Mouse (Mus musculus): ENCODE measurements around the gene 4930412O13Rik. TPM values are rescaled to one million over a fixed set of nuclear protein-coding genes. Genes with fewer than 3 reads are reported as not detected.

The 4930412O13Rik gene
- polyA plus RNA-seq, 1 experiment from 2014 or later, result 0.15 TPM

DNA sequence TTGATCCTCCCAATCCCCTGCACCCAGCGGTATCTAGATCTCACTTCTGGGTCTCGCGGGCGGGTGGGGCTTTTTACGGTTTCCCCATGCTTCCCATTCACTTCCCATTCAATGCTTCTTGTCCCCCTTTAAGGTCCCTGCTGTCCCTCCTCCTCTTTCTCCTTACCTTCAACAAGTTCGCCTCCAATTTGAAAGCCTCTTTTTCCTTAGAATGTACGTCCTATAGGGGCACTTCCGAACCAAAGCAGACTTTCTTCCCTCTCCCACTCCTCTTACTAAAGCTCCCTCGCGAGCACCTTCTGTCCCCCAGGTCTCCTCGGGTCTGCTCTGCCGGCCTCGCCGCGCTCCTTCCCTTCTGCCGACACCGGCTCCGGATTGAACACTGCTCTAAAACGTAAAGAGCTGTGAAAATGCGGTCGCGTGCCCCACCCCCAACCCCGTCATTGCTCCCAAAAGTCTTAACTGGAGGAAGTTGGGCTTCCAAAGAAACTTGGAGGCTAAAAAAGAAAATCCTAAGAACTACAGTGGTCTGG lies 8.7 kb downstream of the 4930412O13Rik start, which contains the start of gene Gata3:
TSS of gene Gata3 (minus strand) at position 384 of the 533 bp plus-strand sequence.
- WGBS, result under 1% methylated on average over 23 of the region's 23 CpGs
- Histone ChIP-seq H3K4me1 (ENCODE audit: control insufficient read depth, insufficient read depth, low read length) (0 out of 2 replicates have a peak, but pooled peaks cover 4% of the 10 kb centered on the region), H3K4me2 (ENCODE audit: low read depth, severe bottlenecking) (peak within 1 kb of the TSS; percentile 11; the same call in 1 of the 2 replicates), H3K27ac (replicated peaks; ENCODE audit: low read depth, low read length) (no peak within 1 kb of the TSS), H3K36me3 (ENCODE audit: control insufficient read depth, insufficient read depth, low read length) (no peaks in the 10 kb centered on the region), H3K9ac (ENCODE audit: low read length) (no peak within 1 kb of the TSS), H3K9me3 (ENCODE audit: control insufficient read depth, low read length) (no peaks in the 10 kb centered on the region), H3K4me3 (ENCODE audit: low read depth, low read length) (peak within 1 kb of the TSS; percentile 12; the same call in 1 of the 2 replicates), H3K27me3 (ENCODE audit: control insufficient read depth, insufficient read depth, low read length) (peaks cover 87% of the 10 kb centered on the region)
- ATAC-seq (ENCODE audit: insufficient number of reproducible peaks, low FRiP score, low TSS enrichment, low read depth) (no peak), DNase-seq (ENCODE audit: low spot score) (peak; percentile 55)

DNA sequence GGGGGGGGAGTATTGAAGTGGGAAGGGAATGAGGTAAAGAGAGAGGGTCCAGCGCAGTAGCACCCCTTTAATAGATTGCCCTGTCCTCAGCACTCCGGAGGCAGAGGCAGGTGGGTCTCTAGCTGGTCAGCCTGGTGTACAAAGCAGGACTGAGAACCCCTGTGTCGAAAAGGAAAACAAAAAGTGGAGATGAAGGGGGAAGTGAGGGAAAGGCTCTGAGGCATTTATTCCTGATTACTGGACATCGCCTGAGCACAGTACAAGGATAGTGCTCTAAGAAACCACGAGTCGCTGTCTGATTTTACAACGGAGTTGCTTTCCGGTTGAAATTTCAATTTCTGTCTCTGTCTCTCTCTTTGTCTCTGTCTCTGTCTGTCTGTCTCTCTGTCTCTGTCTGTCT lies 9.2 kb downstream of the 4930412O13Rik start:
- DNase-seq (ENCODE audit: low spot score) (no peak), ATAC-seq (ENCODE audit: insufficient number of reproducible peaks, low FRiP score, low TSS enrichment, low read depth) (no peak)
- no peak overlapping the region for H3K9ac ChIP-seq (ENCODE audit: low read length)
- peaks cover 87% of the 10 kb centered on the region for H3K27me3 ChIP-seq (ENCODE audit: control insufficient read depth, insufficient read depth, low read length)
- H3K4me2 ChIP-seq (ENCODE audit: low read depth, severe bottlenecking), result no peak overlapping the region
- H3K9me3 ChIP-seq (ENCODE audit: control insufficient read depth, low read length), result no peaks in the 10 kb centered on the region
- H3K4me3 ChIP-seq (ENCODE audit: low read depth, low read length), result no peak overlapping the region
- no peak overlapping the region for H3K27ac ChIP-seq (replicated peaks; ENCODE audit: low read depth, low read length)
- H3K4me1 ChIP-seq (ENCODE audit: control insufficient read depth, insufficient read depth, low read length), result 0 out of 2 replicates have a peak, but pooled peaks cover 4% of the 10 kb centered on the region
- WGBS, result 9% methylated on average over 8 of the region's 8 CpGs
- no peaks in the 10 kb centered on the region for H3K36me3 ChIP-seq (ENCODE audit: control insufficient read depth, insufficient read depth, low read length)

DNA sequence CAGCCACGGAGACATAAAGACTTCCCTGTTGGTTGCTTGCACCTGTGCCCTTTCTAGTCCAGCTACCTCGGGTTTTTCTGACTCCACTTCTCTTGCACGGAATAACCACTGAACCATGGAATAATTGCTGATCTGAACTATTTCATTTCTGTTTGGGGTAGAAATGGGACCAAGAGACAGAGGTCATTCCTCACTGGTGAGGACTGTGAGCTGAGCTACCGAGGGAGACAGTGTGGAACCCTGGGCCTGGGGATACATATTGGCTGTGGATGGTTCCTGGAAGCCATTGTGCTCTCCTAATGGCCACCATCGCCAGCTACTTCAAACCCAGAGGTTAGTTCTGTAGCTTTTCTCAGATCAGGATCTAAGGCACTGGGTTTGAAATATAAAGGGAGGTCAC lies 9.9 kb downstream of the 4930412O13Rik start:
- no peaks in the 10 kb centered on the region for H3K9me3 ChIP-seq (ENCODE audit: control insufficient read depth, low read length)
- no peak for ATAC-seq (ENCODE audit: insufficient number of reproducible peaks, low FRiP score, low TSS enrichment, low read depth)
- no peak overlapping the region for H3K27ac ChIP-seq (replicated peaks; ENCODE audit: low read depth, low read length)
- H3K4me1 ChIP-seq (ENCODE audit: control insufficient read depth, insufficient read depth, low read length), result 0 out of 2 replicates have a peak, but pooled peaks cover 4% of the 10 kb centered on the region
- no peak overlapping the region for H3K4me2 ChIP-seq (ENCODE audit: low read depth, severe bottlenecking)
- H3K36me3 ChIP-seq (ENCODE audit: control insufficient read depth, insufficient read depth, low read length), result no peaks in the 10 kb centered on the region
- no peak for DNase-seq (ENCODE audit: low spot score)
- H3K4me3 ChIP-seq (ENCODE audit: low read depth, low read length), result no peak overlapping the region
- no peak overlapping the region for H3K9ac ChIP-seq (ENCODE audit: low read length)
- peaks cover 87% of the 10 kb centered on the region for H3K27me3 ChIP-seq (ENCODE audit: control insufficient read depth, insufficient read depth, low read length)
- 5% methylated on average over 5 of the region's 5 CpGs for WGBS

DNA sequence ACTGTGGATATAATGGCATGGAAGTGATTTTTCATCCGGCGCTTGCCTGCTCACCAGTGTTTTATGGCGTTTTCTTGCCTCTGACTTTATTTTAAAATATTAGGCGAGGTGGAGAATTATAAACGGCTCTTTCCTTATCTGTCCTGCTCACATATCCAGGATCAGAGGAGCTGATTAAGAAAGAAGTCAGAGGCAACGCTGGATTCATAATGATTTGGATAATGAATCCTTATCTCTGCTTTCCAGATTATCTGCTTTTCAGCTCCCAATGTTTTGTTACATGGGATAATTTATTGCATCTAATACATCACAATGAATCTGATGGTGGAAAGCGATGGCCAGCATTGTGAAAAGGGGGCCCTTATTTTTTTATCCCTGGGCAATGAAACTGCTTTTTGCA lies 11.5 kb downstream of the 4930412O13Rik start:
- Histone ChIP-seq H3K27ac (replicated peaks; ENCODE audit: low read depth, low read length) (no peak overlapping the region), H3K4me3 (ENCODE audit: low read depth, low read length) (no peak overlapping the region), H3K4me1 (ENCODE audit: control insufficient read depth, insufficient read depth, low read length) (0 out of 2 replicates have a peak, but pooled peaks cover 4% of the 10 kb centered on the region), H3K27me3 (ENCODE audit: control insufficient read depth, insufficient read depth, low read length) (peaks cover 86% of the 10 kb centered on the region), H3K9ac (ENCODE audit: low read length) (no peak overlapping the region), H3K4me2 (ENCODE audit: low read depth, severe bottlenecking) (no peak overlapping the region), H3K9me3 (ENCODE audit: control insufficient read depth, low read length) (no peaks in the 10 kb centered on the region), H3K36me3 (ENCODE audit: control insufficient read depth, insufficient read depth, low read length) (no peaks in the 10 kb centered on the region)
- ATAC-seq (ENCODE audit: insufficient number of reproducible peaks, low FRiP score, low TSS enrichment, low read depth), result no peak
- under 1% methylated on average over 7 of the region's 7 CpGs for WGBS
- no peak for DNase-seq (ENCODE audit: low spot score)

DNA sequence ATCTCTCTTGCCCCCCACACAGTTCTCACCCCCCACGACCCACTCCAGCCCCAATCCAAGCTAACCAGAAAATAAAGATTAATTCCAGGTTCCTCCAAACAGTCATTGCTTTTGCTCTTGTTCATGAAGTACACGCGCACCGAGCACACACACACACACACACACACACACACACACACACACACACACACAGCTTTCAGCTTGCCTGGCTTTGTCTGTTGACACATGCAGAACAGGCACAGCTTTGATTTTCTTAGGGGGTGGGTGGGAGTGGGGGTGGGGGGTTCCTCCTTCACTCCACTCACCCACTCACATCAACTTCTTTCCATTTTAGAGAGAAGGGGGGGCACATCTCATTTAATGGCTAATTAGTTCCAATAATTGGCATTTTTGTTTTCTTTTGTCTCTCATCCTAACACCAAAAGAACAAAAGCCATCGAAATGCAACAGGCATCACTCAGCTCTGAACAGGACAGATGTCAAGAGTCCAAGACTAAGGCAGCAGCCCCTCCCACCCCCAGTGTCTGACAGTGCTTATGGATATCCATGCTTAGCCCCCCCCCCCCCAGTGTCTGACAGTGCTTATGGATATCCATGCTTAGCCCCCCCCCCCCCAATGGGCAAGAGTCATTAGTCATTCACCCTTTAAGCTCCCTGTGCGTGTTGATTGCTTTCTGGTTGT lies 12.4 kb downstream of the 4930412O13Rik start:
- H3K36me3 ChIP-seq (ENCODE audit: control insufficient read depth, insufficient read depth, low read length), result no peaks in the 10 kb centered on the region
- ATAC-seq (ENCODE audit: insufficient number of reproducible peaks, low FRiP score, low TSS enrichment, low read depth) (no peak), DNase-seq (ENCODE audit: low spot score) (no peak)
- no peak overlapping the region for H3K4me3 ChIP-seq (ENCODE audit: low read depth, low read length)
- H3K4me2 ChIP-seq (ENCODE audit: low read depth, severe bottlenecking), result no peak overlapping the region
- 3% methylated on average over 6 of the region's 6 CpGs for WGBS
- H3K4me1 ChIP-seq (ENCODE audit: control insufficient read depth, insufficient read depth, low read length), result 0 out of 2 replicates have a peak, but pooled peaks cover 4% of the 10 kb centered on the region
- peaks cover 88% of the 10 kb centered on the region for H3K27me3 ChIP-seq (ENCODE audit: control insufficient read depth, insufficient read depth, low read length)
- no peaks in the 10 kb centered on the region for H3K9me3 ChIP-seq (ENCODE audit: control insufficient read depth, low read length)
- H3K27ac ChIP-seq (replicated peaks; ENCODE audit: low read depth, low read length), result no peak overlapping the region
- H3K9ac ChIP-seq (ENCODE audit: low read length), result no peak overlapping the region

DNA sequence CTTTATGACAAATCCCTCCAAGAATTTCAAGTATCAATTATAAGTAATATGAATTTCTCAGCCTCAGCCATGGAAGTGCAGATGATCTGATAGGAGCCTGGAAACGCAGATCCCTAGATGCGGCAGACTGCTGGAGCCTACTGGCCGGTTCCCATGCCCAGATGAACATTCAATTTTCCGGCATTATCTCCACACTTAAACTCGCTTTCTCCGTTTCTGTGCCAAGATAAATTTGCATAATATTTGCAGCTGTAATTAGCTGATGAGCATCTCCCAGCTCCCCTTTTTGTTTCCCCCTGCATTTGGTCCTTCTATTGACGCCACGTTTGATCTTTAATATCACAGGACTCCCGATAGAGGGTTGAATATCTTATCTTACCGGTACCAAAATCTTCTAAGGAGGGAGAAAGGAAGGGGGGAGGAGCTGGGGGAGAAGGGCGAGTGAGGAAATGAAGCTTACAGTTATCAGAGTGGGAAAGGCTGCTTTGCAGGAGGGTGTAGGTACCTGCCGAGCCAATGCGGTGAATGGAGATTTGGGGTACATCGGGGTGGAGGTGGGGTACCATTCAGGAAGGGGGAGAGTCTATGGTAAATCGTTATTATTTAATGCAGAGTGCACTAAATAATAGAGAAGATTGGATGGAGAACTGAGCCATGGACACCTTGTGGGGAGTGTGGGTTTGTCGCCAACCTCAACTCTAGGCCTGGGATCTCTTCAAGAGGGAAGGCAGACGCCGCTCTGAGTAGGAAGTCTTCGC lies 14.0 kb downstream of the 4930412O13Rik start:
- H3K9ac ChIP-seq (ENCODE audit: low read length), result no peak overlapping the region
- no peaks in the 10 kb centered on the region for H3K9me3 ChIP-seq (ENCODE audit: control insufficient read depth, low read length)
- peaks cover 80% of the 10 kb centered on the region for H3K27me3 ChIP-seq (ENCODE audit: control insufficient read depth, insufficient read depth, low read length)
- H3K4me1 ChIP-seq (ENCODE audit: control insufficient read depth, insufficient read depth, low read length), result no peaks in the 10 kb centered on the region
- H3K4me2 ChIP-seq (ENCODE audit: low read depth, severe bottlenecking), result no peak overlapping the region
- WGBS, result under 1% methylated on average over 19 of the region's 19 CpGs
- H3K27ac ChIP-seq (replicated peaks; ENCODE audit: low read depth, low read length), result no peak overlapping the region
- DNase-seq (ENCODE audit: low spot score) (no peak), ATAC-seq (ENCODE audit: insufficient number of reproducible peaks, low FRiP score, low TSS enrichment, low read depth) (no peak)
- no peak overlapping the region for H3K4me3 ChIP-seq (ENCODE audit: low read depth, low read length)
- no peaks in the 10 kb centered on the region for H3K36me3 ChIP-seq (ENCODE audit: control insufficient read depth, insufficient read depth, low read length)

DNA sequence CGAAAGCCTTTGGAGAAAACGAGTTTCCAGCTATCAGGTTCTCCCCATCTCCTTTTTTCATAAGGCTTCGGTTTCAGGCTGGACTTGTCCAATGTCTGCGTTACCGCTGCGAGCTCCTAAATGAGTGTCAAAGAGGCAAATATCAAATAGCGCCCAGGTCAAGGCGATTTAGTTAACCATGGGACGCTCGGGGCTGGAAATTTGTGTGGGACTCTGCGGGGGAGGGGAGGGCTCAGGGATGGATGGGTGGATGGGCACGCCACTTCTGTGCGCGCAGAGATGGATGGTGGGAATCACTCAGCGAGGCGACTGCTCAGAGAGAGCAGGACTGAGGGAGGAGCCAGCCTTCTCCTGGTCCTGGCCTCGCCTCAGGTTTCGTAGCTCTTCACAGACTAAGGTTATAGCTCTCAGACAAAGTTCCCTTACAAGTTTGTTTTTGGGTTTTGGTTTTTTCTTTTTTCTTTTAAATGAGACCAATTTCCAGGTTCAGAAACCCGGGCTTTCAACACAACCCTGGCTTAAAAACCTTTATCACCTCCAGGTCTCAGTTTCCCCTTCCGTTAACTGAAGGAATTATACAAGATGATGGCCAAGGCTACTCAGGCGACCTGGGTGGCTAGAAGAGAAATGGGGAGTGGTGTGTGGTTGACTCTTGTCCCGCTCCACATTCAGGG lies 15.2 kb downstream of the 4930412O13Rik start:
- H3K4me3 ChIP-seq (ENCODE audit: low read depth, low read length), result no peak overlapping the region
- ATAC-seq (ENCODE audit: insufficient number of reproducible peaks, low FRiP score, low TSS enrichment, low read depth) (no peak), DNase-seq (ENCODE audit: low spot score) (peak; percentile 50)
- H3K4me2 ChIP-seq (ENCODE audit: low read depth, severe bottlenecking), result peak overlapping the region; percentile 15
- H3K4me1 ChIP-seq (ENCODE audit: control insufficient read depth, insufficient read depth, low read length), result no peaks in the 10 kb centered on the region
- H3K27me3 ChIP-seq (ENCODE audit: control insufficient read depth, insufficient read depth, low read length), result peaks cover 67% of the 10 kb centered on the region
- H3K36me3 ChIP-seq (ENCODE audit: control insufficient read depth, insufficient read depth, low read length), result no peaks in the 10 kb centered on the region
- under 1% methylated on average over 22 of the region's 22 CpGs for WGBS
- H3K27ac ChIP-seq (replicated peaks; ENCODE audit: low read depth, low read length), result no peak overlapping the region
- H3K9ac ChIP-seq (ENCODE audit: low read length), result no peak overlapping the region
- H3K9me3 ChIP-seq (ENCODE audit: control insufficient read depth, low read length), result no peaks in the 10 kb centered on the region

DNA sequence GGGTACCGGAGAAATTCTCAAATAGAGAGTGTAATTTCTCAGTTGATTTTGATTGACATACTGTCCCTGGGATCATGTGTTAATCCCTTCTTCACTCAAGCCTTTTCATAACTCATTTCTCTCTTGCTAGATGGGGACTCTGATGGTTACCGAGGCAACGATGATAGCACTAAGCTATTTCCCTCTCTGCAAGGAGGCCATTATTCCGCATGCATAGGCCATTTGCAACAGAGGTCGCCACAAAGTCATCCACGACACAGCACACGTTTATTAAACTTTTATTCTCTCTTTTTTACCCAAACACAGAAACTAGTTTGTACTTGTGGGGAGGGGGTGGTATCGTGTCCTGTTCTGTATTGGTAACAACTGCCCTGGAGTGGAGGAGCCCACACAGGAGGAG lies 16.8 kb downstream of the 4930412O13Rik start:
- Histone ChIP-seq H3K9me3 (ENCODE audit: control insufficient read depth, low read length) (no peaks in the 10 kb centered on the region), H3K4me1 (ENCODE audit: control insufficient read depth, insufficient read depth, low read length) (no peaks in the 10 kb centered on the region), H3K27me3 (ENCODE audit: control insufficient read depth, insufficient read depth, low read length) (peaks cover 58% of the 10 kb centered on the region), H3K4me3 (ENCODE audit: low read depth, low read length) (no peak overlapping the region), H3K27ac (replicated peaks; ENCODE audit: low read depth, low read length) (no peak overlapping the region), H3K4me2 (ENCODE audit: low read depth, severe bottlenecking) (no peak overlapping the region), H3K36me3 (ENCODE audit: control insufficient read depth, insufficient read depth, low read length) (no peaks in the 10 kb centered on the region), H3K9ac (ENCODE audit: low read length) (no peak overlapping the region)
- 6% methylated on average over 8 of the region's 8 CpGs for WGBS
- DNase-seq (ENCODE audit: low spot score) (no peak), ATAC-seq (ENCODE audit: insufficient number of reproducible peaks, low FRiP score, low TSS enrichment, low read depth) (no peak)
